Mouse (Mus musculus): ENCODE data around the gene C1d. TPM values are rescaled to one million over a fixed set of nuclear protein-coding genes. Genes with fewer than 3 reads are reported as not detected.
"Not testable (repeated sequence)": the region's sequence is repeated elsewhere in the genome, so short reads cannot be mapped to it uniquely, and the experiment has no call there.

The C1d gene
- polyA plus RNA-seq, 1 experiment from 2014 or later: 156 TPM

- not testable (repeated sequence) for DNase-seq (ENCODE audit: low spot score); ATAC-seq; H3K27ac ChIP-seq (ENCODE audit: low read depth, low read length); H3K4me3 ChIP-seq (ENCODE audit: low read depth, low read length); H3K9ac ChIP-seq (ENCODE audit: low read length); H3K36me3 ChIP-seq (ENCODE audit: control insufficient read depth, insufficient read depth, low read length); H3K27me3 ChIP-seq (replicated peaks; ENCODE audit: control insufficient read depth, insufficient read depth, low read length); H3K9me3 ChIP-seq (replicated peaks; ENCODE audit: control insufficient read depth, low read length); H3K4me2 ChIP-seq (ENCODE audit: low read length); H3K4me1 ChIP-seq (ENCODE audit: control insufficient read depth, insufficient read depth, low read length)
- WGBS: 97% methylated on average over 5 of the region's 5 CpGs
These were observed 18.8 kb upstream of the C1d start for GRCm38 (mm10) chr11:17238598-17238997.

- no peaks in the 10 kb centered on the region for H3K9me3 ChIP-seq (replicated peaks; ENCODE audit: control insufficient read depth, low read length)
- H3K36me3 ChIP-seq (ENCODE audit: control insufficient read depth, insufficient read depth, low read length): no peaks in the 10 kb centered on the region
- no peaks in the 10 kb centered on the region for H3K4me1 ChIP-seq (ENCODE audit: control insufficient read depth, insufficient read depth, low read length)
- ATAC-seq (no peak), DNase-seq (ENCODE audit: low spot score) (no peak)
- no peak overlapping the region for H3K4me2 ChIP-seq (ENCODE audit: low read length)
- no peak overlapping the region for H3K9ac ChIP-seq (ENCODE audit: low read length)
- no peaks in the 10 kb centered on the region for H3K27me3 ChIP-seq (replicated peaks; ENCODE audit: control insufficient read depth, insufficient read depth, low read length)
- no peak overlapping the region for H3K4me3 ChIP-seq (ENCODE audit: low read depth, low read length)
- no peak overlapping the region for H3K27ac ChIP-seq (ENCODE audit: low read depth, low read length)
These were observed 8.7 kb upstream of the C1d start for GRCm38 (mm10) chr11:17248715-17249114.

- Histone ChIP-seq H3K27ac (ENCODE audit: low read depth, low read length) (no peak overlapping the region), H3K27me3 (replicated peaks; ENCODE audit: control insufficient read depth, insufficient read depth, low read length) (no peaks in the 10 kb centered on the region), H3K9ac (ENCODE audit: low read length) (peak overlapping the region; percentile 89), H3K9me3 (replicated peaks; ENCODE audit: control insufficient read depth, low read length) (no peaks in the 10 kb centered on the region), H3K4me2 (ENCODE audit: low read length) (peak overlapping the region; percentile 77), H3K4me1 (ENCODE audit: control insufficient read depth, insufficient read depth, low read length) (peaks cover 12% of the 10 kb centered on the region), H3K36me3 (ENCODE audit: control insufficient read depth, insufficient read depth, low read length) (no peaks in the 10 kb centered on the region), H3K4me3 (ENCODE audit: low read depth, low read length) (peak overlapping the region; percentile 68)
- peak; percentile 29 for DNase-seq (ENCODE audit: low spot score)
- ATAC-seq: peak; percentile 74
- WGBS: 55% methylated on average over 8 of the region's 8 CpGs
These were observed 490 bp upstream of the C1d start for GRCm38 (mm10) chr11:17256813-17257365.

- Histone ChIP-seq H3K4me2 (ENCODE audit: low read length) (peak overlapping the region; percentile 77), H3K4me1 (ENCODE audit: control insufficient read depth, insufficient read depth, low read length) (peaks cover 12% of the 10 kb centered on the region), H3K27me3 (replicated peaks; ENCODE audit: control insufficient read depth, insufficient read depth, low read length) (no peaks in the 10 kb centered on the region), H3K27ac (ENCODE audit: low read depth, low read length) (peak overlapping the region; percentile 78; the same call in 1 of the 2 replicates), H3K9me3 (replicated peaks; ENCODE audit: control insufficient read depth, low read length) (no peaks in the 10 kb centered on the region), H3K4me3 (ENCODE audit: low read depth, low read length) (peak overlapping the region; percentile 68), H3K9ac (ENCODE audit: low read length) (peak overlapping the region; percentile 89), H3K36me3 (ENCODE audit: control insufficient read depth, insufficient read depth, low read length) (no peaks in the 10 kb centered on the region)
- under 1% methylated on average over 17 of the region's 17 CpGs for WGBS
- DNase-seq (ENCODE audit: low spot score): no peak
- ATAC-seq: peak; percentile 29
These were observed 482 bp downstream of the C1d start for GRCm38 (mm10) chr11:17257861-17258260.

GRCm38 (mm10) chr11:17267176-17267575, 9.8 kb downstream of the C1d start:
- WGBS: 93% methylated on average over 4 of the region's 4 CpGs
- Histone ChIP-seq H3K9ac (ENCODE audit: low read length) (no peak overlapping the region), H3K4me3 (ENCODE audit: low read depth, low read length) (no peak overlapping the region), H3K4me1 (ENCODE audit: control insufficient read depth, insufficient read depth, low read length) (no peaks in the 10 kb centered on the region), H3K36me3 (ENCODE audit: control insufficient read depth, insufficient read depth, low read length) (peaks cover 16% of the 10 kb centered on the region), H3K4me2 (ENCODE audit: low read length) (no peak overlapping the region), H3K27me3 (replicated peaks; ENCODE audit: control insufficient read depth, insufficient read depth, low read length) (no peaks in the 10 kb centered on the region), H3K9me3 (replicated peaks; ENCODE audit: control insufficient read depth, low read length) (no peaks in the 10 kb centered on the region), H3K27ac (ENCODE audit: low read depth, low read length) (no peak overlapping the region)
- ATAC-seq: no peak
- DNase-seq (ENCODE audit: low spot score): no peak

GRCm38 (mm10) chr11:17268801-17269200, 11.4 kb downstream of the C1d start:
- H3K9me3 ChIP-seq (replicated peaks; ENCODE audit: control insufficient read depth, low read length): no peaks in the 10 kb centered on the region

GRCm38 (mm10) chr11:17279959-17280358, 22.6 kb downstream of the C1d start:
- H3K9ac ChIP-seq (ENCODE audit: low read length): no peak overlapping the region
- H3K36me3 ChIP-seq (ENCODE audit: control insufficient read depth, insufficient read depth, low read length): no peaks in the 10 kb centered on the region
- WGBS: 19% methylated on average over 9 of the region's 9 CpGs
- H3K27ac ChIP-seq (ENCODE audit: low read depth, low read length): no peak overlapping the region
- peak; percentile 84 for ATAC-seq
- H3K4me1 ChIP-seq (ENCODE audit: control insufficient read depth, insufficient read depth, low read length): no peaks in the 10 kb centered on the region
- H3K4me2 ChIP-seq (ENCODE audit: low read length): no peak overlapping the region
- no peaks in the 10 kb centered on the region for H3K27me3 ChIP-seq (replicated peaks; ENCODE audit: control insufficient read depth, insufficient read depth, low read length)
- H3K4me3 ChIP-seq (ENCODE audit: low read depth, low read length): no peak overlapping the region
- H3K9me3 ChIP-seq (replicated peaks; ENCODE audit: control insufficient read depth, low read length): no peaks in the 10 kb centered on the region
- peak; percentile 82 for DNase-seq (ENCODE audit: low spot score)

More at GRCm38 (mm10) chr11:17268801-17269200, 11.4 kb downstream of the C1d start:
- 97% methylated on average over 1 of the region's 1 CpGs for WGBS
- DNase-seq (ENCODE audit: low spot score) (no peak), ATAC-seq (no peak)
- Histone ChIP-seq H3K9ac (ENCODE audit: low read length) (no peak overlapping the region), H3K36me3 (ENCODE audit: control insufficient read depth, insufficient read depth, low read length) (peaks cover 16% of the 10 kb centered on the region), H3K4me3 (ENCODE audit: low read depth, low read length) (no peak overlapping the region), H3K4me2 (ENCODE audit: low read length) (no peak overlapping the region), H3K27me3 (replicated peaks; ENCODE audit: control insufficient read depth, insufficient read depth, low read length) (no peaks in the 10 kb centered on the region), H3K4me1 (ENCODE audit: control insufficient read depth, insufficient read depth, low read length) (no peaks in the 10 kb centered on the region), H3K27ac (ENCODE audit: low read depth, low read length) (no peak overlapping the region)

GRCm38 (mm10) chr11:17284055-17284454, 26.7 kb downstream of the C1d start:
- H3K9me3 ChIP-seq (replicated peaks; ENCODE audit: control insufficient read depth, low read length): no peaks in the 10 kb centered on the region
- H3K9ac ChIP-seq (ENCODE audit: low read length): no peak overlapping the region
- no peaks in the 10 kb centered on the region for H3K4me1 ChIP-seq (ENCODE audit: control insufficient read depth, insufficient read depth, low read length)
- H3K27me3 ChIP-seq (replicated peaks; ENCODE audit: control insufficient read depth, insufficient read depth, low read length): no peaks in the 10 kb centered on the region
- no peak overlapping the region for H3K4me2 ChIP-seq (ENCODE audit: low read length)
- DNase-seq (ENCODE audit: low spot score): no peak
- no peak for ATAC-seq
- no peak overlapping the region for H3K27ac ChIP-seq (ENCODE audit: low read depth, low read length)
- no peaks in the 10 kb centered on the region for H3K36me3 ChIP-seq (ENCODE audit: control insufficient read depth, insufficient read depth, low read length)
- no peak overlapping the region for H3K4me3 ChIP-seq (ENCODE audit: low read depth, low read length)
- 67% methylated on average over 10 of the region's 10 CpGs for WGBS

GRCm38 (mm10) chr11:17288884-17289283, 31.5 kb downstream of the C1d start:
- H3K27ac ChIP-seq (ENCODE audit: low read depth, low read length): no peak overlapping the region
- H3K4me3 ChIP-seq (ENCODE audit: low read depth, low read length): no peak overlapping the region
- no peaks in the 10 kb centered on the region for H3K27me3 ChIP-seq (replicated peaks; ENCODE audit: control insufficient read depth, insufficient read depth, low read length)
- H3K4me2 ChIP-seq (ENCODE audit: low read length): no peak overlapping the region
- no peaks in the 10 kb centered on the region for H3K9me3 ChIP-seq (replicated peaks; ENCODE audit: control insufficient read depth, low read length)
- H3K36me3 ChIP-seq (ENCODE audit: control insufficient read depth, insufficient read depth, low read length): no peaks in the 10 kb centered on the region
- H3K9ac ChIP-seq (ENCODE audit: low read length): no peak overlapping the region
- no peaks in the 10 kb centered on the region for H3K4me1 ChIP-seq (ENCODE audit: control insufficient read depth, insufficient read depth, low read length)
- DNase-seq (ENCODE audit: low spot score) (no peak), ATAC-seq (no peak)

All from forebrain, embryonic 14.5 days (tissue).